Mouse (Mus musculus) myocyte (in vitro differentiated cells): ENCODE measurements around the gene Klhl8. TPM values are rescaled to one million over a fixed set of nuclear protein-coding genes. Genes with fewer than 3 reads are reported as not detected.

Experiments
- H3K27me3 ChIP-seq: one replicate; pipeline ENCODE4 v1.6.1; 2011; ENCODE audit not compliant: control insufficient read depth, insufficient read depth, insufficient read length
- H3K36me3 ChIP-seq: one replicate; pipeline ENCODE4 v1.6.1; 2011; ENCODE audit not compliant: control insufficient read depth, insufficient read depth
- H3K4me2 ChIP-seq: one replicate; pipeline ENCODE4 v1.6.1; 2011; ENCODE audit warnings: low read depth, control low read depth
- H3K4me3 ChIP-seq: one replicate; pipeline ENCODE4 v1.5.1; 2011; ENCODE audit warnings: mild to moderate bottlenecking, control low read depth, moderate library complexity
- H3K79me2 ChIP-seq: one replicate; pipeline ENCODE4 v1.6.1; 2011; ENCODE audit not compliant: control insufficient read depth, insufficient read depth
- H3ac ChIP-seq: one replicate; pipeline ENCODE4 v1.6.1; 2011; ENCODE audit not compliant: control insufficient read depth, insufficient read length
- CEBPB ChIP-seq: IDR thresholded peaks from 2 replicates; pipeline ENCODE4 v1.6.1; 2011; ENCODE audit warnings: mild to moderate bottlenecking, moderate library complexity; ENCODE audit not compliant: poor library complexity, insufficient read depth, severe bottlenecking
- E2F4 ChIP-seq: IDR thresholded peaks from one replicate; pipeline ENCODE4 v1.6.1; 2011; ENCODE audit warnings: mild to moderate bottlenecking, control low read depth, moderate library complexity; ENCODE audit not compliant: insufficient read depth
- MAX ChIP-seq: IDR thresholded peaks from one replicate; pipeline ENCODE4 v1.6.1; 2011; ENCODE audit warnings: low read depth, mild to moderate bottlenecking, control low read depth
- MYOD1 ChIP-seq, 3 experiments: IDR thresholded peaks; one replicate each; pipeline ENCODE4 v1.6.1; 2011; ENCODE audit warnings: control low read depth in 2 of 3, low read depth in 2 of 3, mild to moderate bottlenecking in 2 of 3, moderate library complexity in 1 of 3; ENCODE audit not compliant: insufficient read length in 2 of 3, control insufficient read depth in 1 of 3
- MYOG ChIP-seq, 3 experiments: IDR thresholded peaks; one replicate each; pipeline ENCODE4 v1.6.1; 2011; ENCODE audit warnings: control low read depth in 2 of 3, low read depth in 2 of 3, mild to moderate bottlenecking in 2 of 3; ENCODE audit not compliant: insufficient read length in 2 of 3, control insufficient read depth in 1 of 3, insufficient read depth in 1 of 3
- POLR2A ChIP-seq: IDR thresholded peaks from one replicate; pipeline ENCODE4 v1.6.1; 2011; ENCODE audit warnings: low read depth, mild to moderate bottlenecking, control low read depth, moderate library complexity; ENCODE audit not compliant: insufficient read length
- POLR2AphosphoS2 ChIP-seq: IDR thresholded peaks from one replicate; pipeline ENCODE4 v1.6.1; 2011; ENCODE audit warnings: low read depth, control low read depth; ENCODE audit not compliant: insufficient read length
- REST ChIP-seq: IDR thresholded peaks from one replicate; pipeline ENCODE4 v1.6.1; 2011; ENCODE audit warnings: mild to moderate bottlenecking, control low read depth, moderate library complexity; ENCODE audit not compliant: insufficient read depth, insufficient read length
- SRF ChIP-seq: IDR thresholded peaks from one replicate; pipeline ENCODE4 v1.6.1; 2011; ENCODE audit warnings: low read depth; ENCODE audit not compliant: control insufficient read depth, insufficient read length
- TCF12 ChIP-seq: IDR thresholded peaks from one replicate; pipeline ENCODE4 v1.6.1; 2011; ENCODE audit warnings: mild to moderate bottlenecking, control low read depth; ENCODE audit not compliant: poor library complexity, insufficient read depth, severe bottlenecking
- TCF3 ChIP-seq: IDR thresholded peaks from one replicate; pipeline ENCODE4 v1.6.1; 2011; ENCODE audit warnings: low read depth, control low read depth; ENCODE audit not compliant: insufficient read length
- USF1 ChIP-seq: IDR thresholded peaks from one replicate; pipeline ENCODE4 v1.6.1; 2011; ENCODE audit warnings: low read depth, mild to moderate bottlenecking, control low read depth, moderate library complexity
- polyA plus RNA-seq: library from polyadenylated mRNA; unstranded; fragments of >200 nt; fragmentation: generic; extraction: Trizol; gene quantifications from one replicate; pipeline ENCODE4 v1.2.1, GENCODE M21; 2012; ENCODE audit warnings: missing spikeins

The Klhl8 gene
- polyA plus RNA-seq, 1 experiment = 7.2 TPM

DNA sequence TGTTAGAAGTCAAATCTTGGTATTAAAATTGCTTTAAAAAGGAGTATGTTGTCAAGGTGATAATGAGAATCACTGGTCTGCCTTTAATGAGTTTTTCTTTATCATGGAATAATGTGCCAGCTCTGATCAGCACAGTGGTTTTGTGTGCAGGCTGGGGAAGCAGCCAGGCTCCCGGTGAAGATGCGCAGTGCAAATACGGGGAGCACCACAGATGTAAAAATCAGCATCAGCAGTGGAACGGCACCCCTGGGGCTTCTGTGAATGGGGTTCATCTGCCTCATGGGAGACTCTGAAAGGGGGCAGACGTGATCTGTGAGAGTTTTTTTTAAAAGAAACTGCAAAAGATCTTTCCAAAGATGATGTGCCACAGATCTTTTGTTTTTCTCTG lies 56.3 kb downstream of the Klhl8 start:
- no peak overlapping the region for H3K4me2 ChIP-seq
- H3K36me3 ChIP-seq = peaks cover 17% of the 10 kb centered on the region
- H3ac ChIP-seq = no peak overlapping the region
- no peaks in the 10 kb centered on the region for H3K79me2 ChIP-seq
- no peak for TF ChIP-seq CEBPB
- TF ChIP-seq E2F4 = no peak
- TF ChIP-seq REST = no peak
- TF ChIP-seq SRF = no peak
- no peak for TF ChIP-seq POLR2A
- no peak for TF ChIP-seq MYOD1 (IDR thresholded peaks at IDR 0.05; ENCODE audit: control insufficient read depth in 1 of 3, insufficient read length in 2 of 3, low read depth in 2 of 3)
- TF ChIP-seq USF1 = no peak
- TF ChIP-seq MYOG (IDR thresholded peaks at IDR 0.05; ENCODE audit: control insufficient read depth in 1 of 3, insufficient read depth in 1 of 3, insufficient read length in 2 of 3, low read depth in 2 of 3) = no peak
- no peak for TF ChIP-seq TCF3
- no peak for TF ChIP-seq POLR2AphosphoS2
- TF ChIP-seq MAX = no peak
- no peak for TF ChIP-seq TCF12
- H3K4me3 ChIP-seq = no peak overlapping the region
- no peaks in the 10 kb centered on the region for H3K27me3 ChIP-seq

DNA sequence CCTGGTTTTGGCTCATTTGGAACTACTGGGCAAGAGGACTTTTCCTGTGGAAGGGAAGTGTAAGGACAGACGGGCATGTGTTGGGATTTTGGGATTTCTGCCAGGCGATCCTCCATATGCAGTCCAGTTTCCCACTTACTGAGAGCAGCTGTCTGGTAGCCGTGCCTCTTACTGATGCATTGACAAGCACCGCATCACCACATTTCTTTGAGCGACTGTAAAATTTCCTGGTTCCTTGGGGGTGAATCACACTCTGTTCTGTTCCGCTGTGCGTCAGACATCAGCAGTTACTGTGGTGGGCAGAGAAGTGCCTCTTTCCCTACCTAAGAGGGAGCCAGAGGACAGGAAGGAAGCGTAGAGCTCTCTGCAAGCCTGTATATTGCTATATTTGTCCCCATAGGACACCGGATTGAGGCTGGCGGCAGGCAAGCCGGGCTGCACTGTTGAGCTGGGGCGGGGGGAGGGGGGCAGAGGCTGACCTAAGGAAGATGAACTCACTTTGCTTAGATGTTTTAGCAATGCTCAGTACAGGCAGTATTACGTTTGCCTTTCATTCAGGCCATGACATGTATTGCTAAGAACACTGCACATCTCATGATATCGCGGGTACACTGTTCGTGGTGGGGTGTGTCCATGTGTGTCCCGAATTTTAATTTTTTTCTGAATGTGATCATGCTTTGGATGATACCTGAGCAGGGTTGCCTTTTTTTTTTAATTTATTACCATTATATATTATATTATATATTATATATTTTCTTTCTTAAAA lies 56.8 kb downstream of the Klhl8 start:
- H3K27me3 ChIP-seq = no peaks in the 10 kb centered on the region
- H3K79me2 ChIP-seq = no peaks in the 10 kb centered on the region
- no peak overlapping the region for H3K4me2 ChIP-seq
- no peak for TF ChIP-seq CEBPB
- H3ac ChIP-seq = no peak overlapping the region
- H3K36me3 ChIP-seq = peaks cover 17% of the 10 kb centered on the region
- H3K4me3 ChIP-seq = no peak overlapping the region

DNA sequence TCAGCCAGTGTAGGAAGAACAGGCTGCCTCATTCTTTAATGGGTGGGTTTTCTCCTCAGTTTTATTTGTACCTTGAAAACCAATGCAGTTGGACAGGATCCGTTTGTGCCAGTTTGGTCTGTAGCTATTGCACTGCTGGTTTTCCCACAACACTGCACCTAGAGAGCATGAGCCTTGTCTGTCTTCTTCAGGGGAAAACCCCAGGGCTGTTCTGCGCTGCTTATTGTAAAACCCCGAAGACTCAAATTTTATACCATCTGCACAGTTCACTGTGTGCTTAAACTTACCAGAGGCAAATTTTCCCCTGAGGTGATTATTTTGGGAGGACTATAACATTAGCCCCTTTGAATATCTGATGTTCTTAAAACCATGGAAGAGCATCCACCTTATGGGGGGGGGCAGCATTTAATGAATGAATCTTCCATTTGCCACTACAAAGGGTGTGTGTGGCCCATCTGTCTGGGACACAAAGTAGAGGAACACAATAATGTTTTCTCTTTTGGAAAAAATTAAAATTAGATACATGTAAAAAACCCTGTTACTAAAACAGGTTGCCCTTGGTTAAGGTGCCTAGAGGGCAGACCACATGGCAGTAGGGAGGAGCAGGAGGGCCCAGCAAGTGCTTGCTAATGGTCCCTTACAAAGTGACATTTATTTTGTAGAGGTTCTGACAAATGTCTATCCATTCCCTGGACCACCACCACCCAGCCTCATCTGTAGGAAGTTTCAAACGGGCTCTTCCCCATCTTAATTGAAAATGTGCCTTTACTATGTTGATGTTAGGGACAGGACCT lies 58.1 kb downstream of the Klhl8 start:
- no peaks in the 10 kb centered on the region for H3K27me3 ChIP-seq
- H3K4me3 ChIP-seq = no peak overlapping the region
- H3K4me2 ChIP-seq = no peak overlapping the region
- peaks cover 26% of the 10 kb centered on the region for H3K36me3 ChIP-seq
- H3K79me2 ChIP-seq = no peaks in the 10 kb centered on the region
- no peak overlapping the region for H3ac ChIP-seq
- TF ChIP-seq MYOD1 (IDR thresholded peaks at IDR 0.05; ENCODE audit: control insufficient read depth in 1 of 3, insufficient read length in 2 of 3, low read depth in 2 of 3) (no peak), POLR2AphosphoS2 (no peak), USF1 (no peak), CEBPB (no peak), POLR2A (no peak), REST (no peak), E2F4 (no peak), MAX (no peak)

DNA sequence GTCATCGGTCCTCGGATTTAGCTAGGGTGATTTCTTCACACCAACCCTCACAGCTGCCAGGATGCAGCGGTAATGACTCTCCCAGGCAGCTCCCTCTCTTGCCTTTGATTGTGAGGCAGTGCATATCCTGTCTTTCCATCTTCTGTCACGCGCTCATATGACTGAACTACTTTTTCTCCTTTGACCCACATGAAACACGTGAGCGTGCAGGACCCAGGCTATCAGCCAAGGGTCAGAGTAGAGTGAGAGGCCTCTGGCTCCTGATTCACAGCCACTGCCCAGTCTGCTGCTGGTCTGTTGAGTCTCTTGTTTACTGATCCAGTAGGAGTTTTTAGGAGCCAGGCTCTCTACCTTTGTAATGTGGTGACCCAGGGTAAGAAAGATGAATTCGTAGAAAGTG lies 62.5 kb downstream of the Klhl8 start:
- Histone ChIP-seq H3K36me3 (peaks cover 56% of the 10 kb centered on the region), H3K79me2 (no peaks in the 10 kb centered on the region), H3K27me3 (no peaks in the 10 kb centered on the region), H3K4me3 (no peak overlapping the region), H3ac (no peak overlapping the region), H3K4me2 (no peak overlapping the region)
- TF ChIP-seq MYOD1 (IDR thresholded peaks at IDR 0.05; ENCODE audit: control insufficient read depth in 1 of 3, insufficient read length in 2 of 3, low read depth in 2 of 3) = no peak
- TF ChIP-seq TCF3 = no peak
- no peak for TF ChIP-seq E2F4
- no peak for TF ChIP-seq MAX
- no peak for TF ChIP-seq USF1
- TF ChIP-seq SRF = no peak
- TF ChIP-seq MYOG (IDR thresholded peaks at IDR 0.05; ENCODE audit: control insufficient read depth in 1 of 3, insufficient read depth in 1 of 3, insufficient read length in 2 of 3, low read depth in 2 of 3) = no peak
- TF ChIP-seq POLR2AphosphoS2 = no peak

DNA sequence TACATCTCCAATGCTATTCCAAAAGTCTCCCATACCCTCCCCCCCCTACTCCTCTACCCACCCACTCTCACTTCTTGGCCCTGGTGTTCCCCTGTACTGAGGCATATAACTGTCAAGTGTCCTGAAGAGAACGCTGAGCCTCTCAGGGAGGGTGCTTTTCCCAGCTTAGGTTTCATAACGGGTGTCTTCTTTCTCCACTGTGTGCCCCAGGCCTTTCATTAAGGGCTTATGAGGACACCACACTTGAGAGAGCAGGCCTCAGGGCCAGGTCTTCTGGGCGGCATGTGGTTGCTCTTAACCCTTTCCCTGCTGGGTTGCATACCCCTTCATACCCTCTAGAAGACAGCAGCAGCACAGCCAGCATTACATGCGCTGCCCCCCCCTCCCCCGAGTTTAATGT lies 64.5 kb downstream of the Klhl8 start:
- TF ChIP-seq POLR2AphosphoS2 = no peak
- TF ChIP-seq MYOD1 (IDR thresholded peaks at IDR 0.05; ENCODE audit: control insufficient read depth in 1 of 3, insufficient read length in 2 of 3, low read depth in 2 of 3) = no peak
- TF ChIP-seq REST = no peak
- no peak for TF ChIP-seq SRF
- TF ChIP-seq CEBPB = no peak
- Histone ChIP-seq H3K4me2 (no peak overlapping the region), H3ac (no peak overlapping the region), H3K79me2 (no peaks in the 10 kb centered on the region), H3K4me3 (no peak overlapping the region), H3K27me3 (no peaks in the 10 kb centered on the region), H3K36me3 (peaks cover 56% of the 10 kb centered on the region)
